Mouse (Mus musculus) fat pad, adult 2 months (tissue): ENCODE measurements at regions not wholly inside any gene's neighbourhood (a gene's known extent, or its start where the extent isn't known, plus 50 kb on each side); places are given as distances from the start of the nearest gene placed in this dataset.
A peak's percentile ranks its signal among the peaks of the same experiment; 100 is the strongest.

Experiments
- DNase-seq: peaks from one replicate; pipeline ENCODE4 v3.0.0-alpha.2; 2011; ENCODE audit warnings: low read depth, low spot score; ENCODE audit errors: extremely low read depth

GRCm38 (mm10) chr12:95547301-95547700 lies 144.7 kb upstream of the Flrt2 start:
- peak; percentile 86 for DNase-seq

GRCm38 (mm10) chr12:95553129-95553528 lies 138.9 kb upstream of the Flrt2 start:
- no peak for DNase-seq

GRCm38 (mm10) chr12:95558706-95559406 lies 133.2 kb upstream of the Flrt2 start:
- DNase-seq, result no peak

GRCm38 (mm10) chr12:95563431-95563830 lies 128.6 kb upstream of the Flrt2 start:
- no peak for DNase-seq

- no peak for DNase-seq
These were observed 115.3 kb upstream of the Flrt2 start for GRCm38 (mm10) chr12:95576772-95577171.

GRCm38 (mm10) chr12:95589011-95589410 lies 103.0 kb upstream of the Flrt2 start:
- no peak for DNase-seq

GRCm38 (mm10) chr12:95619281-95619680 lies 72.7 kb upstream of the Flrt2 start:
- no peak for DNase-seq

GRCm38 (mm10) chr12:95631029-95631428 lies 61.0 kb upstream of the Flrt2 start:
- no peak for DNase-seq

- no peak for DNase-seq
These were observed 55.4 kb upstream of the Flrt2 start for GRCm38 (mm10) chr12:95636647-95637046.

- no peak for DNase-seq
These were observed 52.1 kb upstream of the Flrt2 start for GRCm38 (mm10) chr12:95639892-95640291.

GRCm38 (mm10) chr12:95641628-95642027 lies 50.4 kb upstream of the Flrt2 start:
- DNase-seq, result no peak
